Mouse (Mus musculus) embryonic facial prominence, embryonic 11.5 days (tissue): ENCODE results near the gene Vwf. TPM values are rescaled to one million over a fixed set of nuclear protein-coding genes. Genes with fewer than 3 reads are reported as not detected.

ENCODE experiments used
- ATAC-seq: fragments of 200-750 bp; cut with Nextera tagmentation; replicated peaks from 2 replicates; pipeline ENCODE4 v1.8.0; 2017; ENCODE audit warnings: low read depth; ENCODE audit not compliant: insufficient number of reproducible peaks, low FRiP score, low TSS enrichment
- DNase-seq: peaks from one replicate; pipeline ENCODE4 v3.0.0-alpha.2; 2015; ENCODE audit warnings: low spot score
- H3K27ac ChIP-seq: fragments of 300-500 bp; sonication (generic); replicated peaks from 2 replicates; pipeline ENCODE4 v1.5.1; 2014; ENCODE audit warnings: mild to moderate bottlenecking, low read depth, low read length, control low read depth
- H3K27me3 ChIP-seq: fragments of 300-500 bp; sonication (generic); 2 replicates; pipeline ENCODE4 v1.6.1; 2014; ENCODE audit warnings: mild to moderate bottlenecking, low read length, moderate library complexity, mixed read lengths; ENCODE audit not compliant: control insufficient read depth, insufficient read depth
- H3K36me3 ChIP-seq: fragments of 300-500 bp; sonication (generic); replicated peaks from 2 replicates; pipeline ENCODE4 v1.6.1; 2014; ENCODE audit warnings: low read depth, mild to moderate bottlenecking, low read length, moderate library complexity, mixed read lengths; ENCODE audit not compliant: control insufficient read depth, insufficient read depth
- H3K4me1 ChIP-seq: fragments of 300-500 bp; sonication (generic); 2 replicates; pipeline ENCODE4 v1.6.1; 2014; ENCODE audit warnings: low read length, mixed read lengths; ENCODE audit not compliant: control insufficient read depth, insufficient read depth
- H3K4me2 ChIP-seq: fragments of 300-500 bp; sonication (generic); 2 replicates; pipeline ENCODE4 v1.6.1; 2014; ENCODE audit warnings: low read depth, mild to moderate bottlenecking, control low read depth, low read length, moderate library complexity
- H3K4me3 ChIP-seq: fragments of 300-500 bp; sonication (generic); 2 replicates; pipeline ENCODE4 v1.5.1; 2014; ENCODE audit warnings: low read depth, low read length, control low read depth
- H3K9ac ChIP-seq: fragments of 300-500 bp; sonication (generic); replicated peaks from 2 replicates; pipeline ENCODE4 v1.6.1; 2014; ENCODE audit warnings: mild to moderate bottlenecking, control low read depth, low read length
- H3K9me3 ChIP-seq: fragments of 300-500 bp; sonication (generic); replicated peaks from 2 replicates; pipeline ENCODE4 v1.6.1; 2016; ENCODE audit warnings: mild to moderate bottlenecking, low read length, inconsistent platforms, mixed read lengths; ENCODE audit not compliant: control insufficient read depth
- WGBS: fragments of 180-500 bp; shearing (Covaris S2); extraction: QIAGEN DNeasy Blood & Tissue Kit; methylation state at CpG from one replicate; pipeline ENCODE4 v1.1.7; 2014; 5-methylcytosine and 5-hydroxymethylcytosine counted together
- polyA plus RNA-seq: library from polyadenylated mRNA; unstranded; fragments of >200 nt; fragmentation: Nextera tagmentation; extraction: Ambion mirVana; gene quantifications from 2 replicates; pipeline ENCODE4 v1.2.1, GENCODE M21; 2014

The Vwf gene
- 6.7 and 8.0 TPM in 2 replicates for polyA plus RNA-seq

DNA sequence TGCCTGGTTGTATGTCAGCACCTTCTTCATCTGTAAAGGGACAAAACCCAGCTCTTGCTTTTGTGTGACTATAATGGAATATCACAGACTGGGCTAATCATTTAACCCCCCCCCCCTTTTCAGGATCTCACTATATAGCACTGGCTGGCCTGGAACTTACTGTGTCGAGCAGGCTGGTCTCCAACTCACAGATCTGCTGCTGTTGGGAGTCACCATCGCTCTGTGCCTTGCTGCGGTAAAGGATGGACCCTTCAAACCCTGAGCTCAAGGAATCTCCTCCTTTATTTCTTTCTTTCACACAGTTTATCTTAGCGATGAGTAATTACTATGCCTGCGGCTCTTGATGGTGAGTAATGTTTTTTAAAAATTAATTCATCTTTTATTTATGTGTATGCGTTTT, at the start of gene Vwf:
Gene Vwf (plus strand): TSS at position 301 of the 400 bp plus-strand sequence.
- no peaks in the 10 kb centered on the region for H3K27me3 ChIP-seq
- H3K27ac ChIP-seq: no peak within 1 kb of the TSS
- ATAC-seq: no peak
- no peak for DNase-seq
- H3K9me3 ChIP-seq: no peaks in the 10 kb centered on the region
- no peak within 1 kb of the TSS for H3K4me3 ChIP-seq
- 92% methylated on average over 6 of the region's 6 CpGs for WGBS
- no peak within 1 kb of the TSS for H3K4me2 ChIP-seq
- no peaks in the 10 kb centered on the region for H3K36me3 ChIP-seq
- H3K4me1 ChIP-seq: no peaks in the 10 kb centered on the region
- no peak within 1 kb of the TSS for H3K9ac ChIP-seq

DNA sequence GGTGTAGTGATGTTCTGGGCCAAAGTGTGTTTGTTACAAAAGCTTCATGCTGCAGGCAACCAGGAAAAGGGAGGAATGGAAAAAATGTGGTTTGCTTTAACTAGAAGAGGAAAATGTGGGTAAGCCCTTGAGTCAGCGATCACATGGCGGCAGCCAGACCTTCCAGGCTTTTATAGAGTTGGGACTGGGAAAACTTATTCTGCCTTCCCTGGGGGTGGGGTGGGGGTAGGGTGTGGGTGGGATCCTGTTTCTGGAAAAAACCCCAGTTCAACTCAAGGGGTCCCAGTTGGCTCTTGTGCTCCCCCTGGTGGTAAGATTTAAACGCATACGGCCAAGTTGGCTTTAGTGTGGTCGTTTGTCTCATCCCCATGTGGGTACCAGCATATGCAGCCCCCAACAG, 48.5 kb upstream of the Vwf start:
- Histone ChIP-seq H3K27me3 (peaks cover 7% of the 10 kb centered on the region), H3K27ac (no peak overlapping the region), H3K4me2 (no peak overlapping the region), H3K9ac (no peak overlapping the region), H3K9me3 (no peaks in the 10 kb centered on the region), H3K36me3 (no peaks in the 10 kb centered on the region), H3K4me3 (no peak overlapping the region), H3K4me1 (no peaks in the 10 kb centered on the region)
- no peak for ATAC-seq
- 26% methylated on average over 5 of the region's 5 CpGs for WGBS
- peak; percentile 80 for DNase-seq

DNA sequence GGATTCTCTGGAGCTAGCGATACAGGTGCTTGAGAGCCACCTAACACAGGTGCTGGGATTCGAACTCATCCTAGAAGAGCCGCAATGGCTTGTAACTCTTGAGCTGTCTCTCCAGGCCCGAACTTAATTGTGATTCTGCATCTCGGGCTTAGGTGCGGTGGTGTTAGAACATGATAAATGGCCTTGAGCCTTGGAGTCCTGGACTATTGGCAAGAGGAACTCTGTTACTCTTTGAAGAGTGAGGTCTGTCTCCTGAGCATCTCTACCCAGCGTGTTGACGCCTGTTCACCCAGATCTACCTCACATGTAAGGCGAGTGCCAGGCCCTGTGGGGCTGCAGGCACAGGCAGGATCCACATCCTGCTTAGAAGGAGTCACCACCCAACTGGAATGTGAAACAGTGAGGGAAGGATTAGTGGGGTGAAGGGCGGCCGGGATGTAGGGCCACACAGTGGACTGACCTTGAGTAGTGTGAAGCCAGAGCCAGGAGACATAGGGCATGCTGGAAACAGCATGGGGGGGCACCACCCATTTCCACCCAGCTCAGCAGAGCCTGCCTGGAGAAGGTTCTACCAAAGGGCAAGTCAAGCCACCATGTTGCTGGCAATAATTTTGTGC, 43.3 kb upstream of the Vwf start:
- Histone ChIP-seq H3K36me3 (no peaks in the 10 kb centered on the region), H3K9me3 (no peaks in the 10 kb centered on the region), H3K4me1 (no peaks in the 10 kb centered on the region), H3K9ac (no peak overlapping the region), H3K27ac (no peak overlapping the region), H3K27me3 (no peaks in the 10 kb centered on the region), H3K4me3 (no peak overlapping the region), H3K4me2 (no peak overlapping the region)
- no peak for DNase-seq
- ATAC-seq: no peak
- 87% methylated on average over 11 of the region's 11 CpGs for WGBS

DNA sequence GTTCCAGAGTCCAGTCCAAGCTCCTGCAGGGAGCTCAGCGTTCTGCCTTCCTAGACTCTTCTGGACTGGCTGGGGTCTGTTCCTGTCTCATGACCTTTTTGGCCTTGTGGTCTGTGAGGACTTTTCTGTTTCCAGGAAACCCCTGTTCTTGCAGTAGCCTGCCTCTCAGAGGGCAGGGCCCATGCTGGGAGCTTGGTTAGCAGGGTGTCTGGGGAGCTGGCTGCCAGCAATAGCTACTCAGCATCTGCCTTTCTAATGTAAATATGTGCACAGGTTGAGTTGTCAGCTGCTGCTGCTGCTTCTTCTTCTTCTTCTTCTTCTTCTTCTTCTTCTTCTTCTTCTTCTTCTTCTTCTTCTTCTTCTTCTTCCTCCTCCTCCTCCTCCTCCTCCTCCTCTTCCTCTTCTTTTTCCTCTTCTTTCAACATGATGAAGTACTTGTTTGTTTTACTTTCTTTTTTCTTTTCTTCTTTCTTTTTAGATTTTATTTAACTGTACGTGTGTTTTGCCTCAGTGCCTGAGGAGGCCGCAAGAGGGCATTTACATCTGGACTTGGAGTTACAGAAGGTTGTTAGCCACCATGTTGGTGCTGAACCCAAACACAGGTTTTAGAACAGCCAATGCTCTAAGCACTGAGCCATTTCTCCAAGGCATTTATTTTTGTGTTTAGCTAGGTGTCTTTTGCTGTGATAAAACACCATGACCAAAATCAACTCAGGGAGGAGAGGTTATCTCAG, 41.8 kb upstream of the Vwf start:
- Histone ChIP-seq H3K27ac (no peak overlapping the region), H3K4me1 (no peaks in the 10 kb centered on the region), H3K36me3 (no peaks in the 10 kb centered on the region), H3K27me3 (no peaks in the 10 kb centered on the region), H3K9me3 (no peaks in the 10 kb centered on the region), H3K4me2 (no peak overlapping the region), H3K4me3 (no peak overlapping the region), H3K9ac (no peak overlapping the region)
- WGBS: 37% methylated on average over 3 of the region's 3 CpGs
- ATAC-seq (no peak), DNase-seq (no peak)

DNA sequence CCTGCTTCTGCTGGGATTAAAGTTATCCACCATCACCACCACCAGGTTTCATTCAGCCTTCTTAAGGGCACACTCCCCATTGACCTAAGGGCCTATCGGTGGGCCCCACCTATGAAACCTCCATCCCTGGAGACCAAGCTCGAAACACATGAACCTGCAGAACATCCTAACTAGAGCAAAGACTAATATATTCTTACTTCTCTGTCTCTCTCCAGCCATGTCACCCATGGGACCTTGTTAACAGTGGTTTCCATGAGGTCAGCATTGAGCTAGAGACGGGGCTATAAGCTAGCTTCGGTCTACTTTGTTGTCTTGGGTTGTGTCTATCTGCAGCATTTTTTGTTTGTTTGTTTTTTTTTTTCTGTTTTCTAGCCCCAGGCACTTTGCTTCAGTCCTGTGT, 40.1 kb upstream of the Vwf start:
- H3K4me2 ChIP-seq: no peak overlapping the region
- no peaks in the 10 kb centered on the region for H3K27me3 ChIP-seq
- H3K9me3 ChIP-seq: no peaks in the 10 kb centered on the region
- no peak overlapping the region for H3K27ac ChIP-seq
- H3K4me3 ChIP-seq: no peak overlapping the region
- H3K9ac ChIP-seq: no peak overlapping the region
- ATAC-seq: no peak
- H3K36me3 ChIP-seq: no peaks in the 10 kb centered on the region
- WGBS: 91% methylated on average over 4 of the region's 4 CpGs
- no peak for DNase-seq
- H3K4me1 ChIP-seq: no peaks in the 10 kb centered on the region

DNA sequence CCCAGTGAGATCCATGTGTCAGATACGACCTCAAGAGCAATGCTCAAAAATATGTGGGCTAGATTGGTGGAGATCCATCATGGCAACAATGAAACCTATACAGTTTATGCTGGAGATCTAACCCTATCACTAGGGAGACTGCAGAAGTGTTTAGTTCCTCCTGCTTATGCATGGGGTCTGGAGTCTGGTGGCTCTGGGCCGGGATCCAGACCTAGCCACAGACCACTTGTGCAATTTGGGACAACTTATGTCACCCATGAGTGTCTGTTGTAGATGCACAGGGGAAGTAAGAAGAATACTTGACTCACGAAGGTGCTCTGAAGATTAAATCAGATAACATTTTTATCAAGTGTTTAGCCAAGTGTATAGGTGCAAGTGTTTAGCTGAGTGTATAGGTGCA, 36.8 kb upstream of the Vwf start:
- ATAC-seq (no peak), DNase-seq (no peak)
- no peak overlapping the region for H3K9ac ChIP-seq
- H3K4me3 ChIP-seq: no peak overlapping the region
- H3K4me1 ChIP-seq: no peaks in the 10 kb centered on the region
- WGBS: 85% methylated on average over 3 of the region's 3 CpGs
- H3K27ac ChIP-seq: no peak overlapping the region
- no peaks in the 10 kb centered on the region for H3K36me3 ChIP-seq
- H3K27me3 ChIP-seq: no peaks in the 10 kb centered on the region
- no peak overlapping the region for H3K4me2 ChIP-seq
- H3K9me3 ChIP-seq: no peaks in the 10 kb centered on the region

DNA sequence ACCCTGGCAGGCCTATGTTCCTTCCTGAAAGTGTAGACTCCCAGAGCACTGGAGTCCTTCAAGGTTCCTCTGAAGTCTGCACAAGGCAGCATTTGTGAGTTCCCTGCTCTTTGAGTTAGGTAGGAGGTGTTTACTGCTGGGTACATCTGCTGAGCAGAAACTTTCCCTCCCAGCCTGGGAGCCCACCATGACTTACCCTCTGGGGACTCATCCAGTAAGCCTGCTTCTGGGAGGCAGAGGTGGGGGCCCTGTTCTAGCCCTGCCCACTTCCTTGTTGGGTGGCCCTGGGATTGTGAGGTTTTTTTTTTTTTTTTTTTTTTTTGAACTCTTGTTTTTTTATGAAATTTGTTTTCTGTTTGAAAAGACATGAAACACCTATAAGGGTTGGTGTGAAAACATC, 35.9 kb upstream of the Vwf start:
- no peak overlapping the region for H3K4me3 ChIP-seq
- no peak overlapping the region for H3K27ac ChIP-seq
- no peak overlapping the region for H3K4me2 ChIP-seq
- no peaks in the 10 kb centered on the region for H3K4me1 ChIP-seq
- ATAC-seq: no peak
- no peaks in the 10 kb centered on the region for H3K36me3 ChIP-seq
- H3K27me3 ChIP-seq: no peaks in the 10 kb centered on the region
- H3K9ac ChIP-seq: no peak overlapping the region
- no peak for DNase-seq
- H3K9me3 ChIP-seq: no peaks in the 10 kb centered on the region

DNA sequence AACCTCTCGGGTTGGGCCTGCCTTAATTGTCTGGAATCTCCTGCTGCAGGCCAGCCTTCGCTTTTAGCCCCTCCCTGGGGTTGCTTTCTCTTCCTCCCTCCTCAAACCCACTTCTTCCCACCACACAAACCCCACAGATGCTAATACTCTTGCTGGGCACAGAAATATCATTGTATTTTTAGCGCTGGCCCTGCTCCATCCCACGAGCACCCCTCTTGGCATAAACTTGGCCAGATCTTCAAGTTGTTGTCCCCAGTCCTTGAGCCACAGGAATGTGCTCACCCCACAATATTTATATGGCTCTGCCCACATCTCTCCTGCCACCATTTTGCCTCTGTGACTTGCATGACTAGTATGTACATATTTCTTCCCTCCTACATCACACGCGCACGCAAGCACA, 35.4 kb upstream of the Vwf start:
- ATAC-seq: no peak
- 90% methylated on average over 7 of the region's 7 CpGs for WGBS
- Histone ChIP-seq H3K4me3 (no peak overlapping the region), H3K9me3 (no peaks in the 10 kb centered on the region), H3K9ac (no peak overlapping the region), H3K36me3 (no peaks in the 10 kb centered on the region), H3K27me3 (no peaks in the 10 kb centered on the region), H3K27ac (no peak overlapping the region), H3K4me1 (no peaks in the 10 kb centered on the region), H3K4me2 (no peak overlapping the region)
- no peak for DNase-seq
